Comparison of ENCODE assay signal across 11 mouse cellular contexts in genomic region chr15:42069072-42069471, GRCm38 (mm10).
DNase-seq lines count a peak whose midpoint lies in the region; ATAC-seq lines count a peak whose summit lies in the region.
"Had no signal": no experiment of that assay in that cellular context is flagged by ENCODE, and none has a peak within 500 bp of the region (broad histone marks: within the 10 kb centered on the region; RNA-seq: fewer than 3 reads in every experiment).

No protein-coding gene starts in this region.

- H3K36me3 ChIP-seq in hindbrain, embryonic 13.5 days, result no peaks in the 10 kb centered on the region
- H3K36me3 ChIP-seq in hindbrain, embryonic 12.5 days, result no peaks in the 10 kb centered on the region
- H3K36me3 ChIP-seq in midbrain, embryonic 13.5 days, result no peaks in the 10 kb centered on the region
- no peaks in the 10 kb centered on the region for H3K36me3 ChIP-seq in midbrain, embryonic 10.5 days
- H3K36me3 ChIP-seq in embryonic facial prominence, embryonic 13.5 days, result no peaks in the 10 kb centered on the region
- H3K36me3 ChIP-seq: liver, embryonic 15.5 days had no signal

- H3K9ac ChIP-seq in hindbrain, embryonic 13.5 days, result no peak overlapping the region
- H3K9ac ChIP-seq in hindbrain, embryonic 12.5 days, result no peak overlapping the region
- no peak overlapping the region for H3K9ac ChIP-seq in midbrain, embryonic 13.5 days (replicated peaks)
- H3K9ac ChIP-seq in embryonic facial prominence, embryonic 13.5 days, result no peak overlapping the region
- H3K9ac ChIP-seq: liver, embryonic 15.5 days had no signal

- H3K4me2 ChIP-seq in hindbrain, embryonic 13.5 days, result no peak overlapping the region
- H3K4me2 ChIP-seq in hindbrain, embryonic 12.5 days (replicated peaks), result no peak overlapping the region
- no peak overlapping the region for H3K4me2 ChIP-seq in midbrain, embryonic 13.5 days (replicated peaks)
- H3K4me2 ChIP-seq in embryonic facial prominence, embryonic 13.5 days, result no peak overlapping the region
- H3K4me2 ChIP-seq: liver, embryonic 15.5 days had no signal

- DNase-seq in midbrain, embryonic 10.5 days (ENCODE audit: low spot score), result no peak
- DNase-seq in retina, embryonic 14.5 days (ENCODE audit: low spot score), result peak; percentile 37
- no peak for DNase-seq in gastrocnemius, adult 18-20 months (ENCODE audit: low spot score)
- DNase-seq: heart, adult 11 months; lung, postnatal 36 days had no signal

- H3K4me3 ChIP-seq in hindbrain, embryonic 13.5 days, result no peak overlapping the region
- no peak overlapping the region for H3K4me3 ChIP-seq in hindbrain, embryonic 12.5 days
- no peak overlapping the region for H3K4me3 ChIP-seq in midbrain, embryonic 13.5 days (replicated peaks)
- H3K4me3 ChIP-seq in midbrain, embryonic 10.5 days, result no peak overlapping the region
- no peak overlapping the region for H3K4me3 ChIP-seq in embryonic facial prominence, embryonic 13.5 days
- H3K4me3 ChIP-seq: liver, embryonic 15.5 days had no signal

- H3K9me3 ChIP-seq in hindbrain, embryonic 13.5 days, result no peaks in the 10 kb centered on the region
- H3K9me3 ChIP-seq in hindbrain, embryonic 12.5 days (replicated peaks), result no peaks in the 10 kb centered on the region
- H3K9me3 ChIP-seq in midbrain, embryonic 13.5 days, result no peaks in the 10 kb centered on the region
- H3K9me3 ChIP-seq in midbrain, embryonic 10.5 days (replicated peaks), result no peaks in the 10 kb centered on the region
- H3K9me3 ChIP-seq in embryonic facial prominence, embryonic 13.5 days, result no peaks in the 10 kb centered on the region
- H3K9me3 ChIP-seq: liver, embryonic 15.5 days had no signal

- ATAC-seq in hindbrain, embryonic 13.5 days (ENCODE audit: low FRiP score), result 0 out of 2 replicates have a peak, but pooled peaks have one; percentile 61
- no peak; the same call in 1 of the 2 replicates for ATAC-seq in hindbrain, embryonic 12.5 days (ENCODE audit: low FRiP score)
- peak; percentile 62; the same call in 1 of the 2 replicates for ATAC-seq in midbrain, embryonic 13.5 days
- ATAC-seq in embryonic facial prominence, embryonic 13.5 days (ENCODE audit: insufficient number of reproducible peaks, insufficient read depth, low FRiP score, low TSS enrichment, low read depth), result no peak
- ATAC-seq: intestine, postnatal 0 days had no signal

- H3K4me1 ChIP-seq in hindbrain, embryonic 13.5 days (replicated peaks), result no peaks in the 10 kb centered on the region
- peaks cover 3% of the 10 kb centered on the region; the same call in 1 of the 2 replicates for H3K4me1 ChIP-seq in hindbrain, embryonic 12.5 days
- peaks cover 7% of the 10 kb centered on the region; the same call in 1 of the 2 replicates for H3K4me1 ChIP-seq in midbrain, embryonic 13.5 days (replicated peaks)
- H3K4me1 ChIP-seq in midbrain, embryonic 10.5 days, result peaks cover 16% of the 10 kb centered on the region
- peaks cover 17% of the 10 kb centered on the region for H3K4me1 ChIP-seq in embryonic facial prominence, embryonic 13.5 days
- H3K4me1 ChIP-seq: liver, embryonic 15.5 days had no signal

- no peak overlapping the region for H3K27ac ChIP-seq in hindbrain, embryonic 13.5 days
- H3K27ac ChIP-seq in hindbrain, embryonic 12.5 days, result no peak overlapping the region
- H3K27ac ChIP-seq in midbrain, embryonic 13.5 days, result no peak overlapping the region
- H3K27ac ChIP-seq in midbrain, embryonic 10.5 days (replicated peaks), result no peak overlapping the region
- 0 out of 2 replicates have a peak overlapping the region, but pooled peaks have one; percentile 17 for H3K27ac ChIP-seq in embryonic facial prominence, embryonic 13.5 days
- H3K27ac ChIP-seq: liver, embryonic 15.5 days had no signal

- 58% methylated on average over 3 of the region's 3 CpGs for WGBS in hindbrain, embryonic 13.5 days
- WGBS in hindbrain, embryonic 12.5 days, result 68% methylated on average over 3 of the region's 3 CpGs
- WGBS in midbrain, embryonic 13.5 days, result 62% methylated on average over 3 of the region's 3 CpGs
- 69% methylated on average over 3 of the region's 3 CpGs for WGBS in midbrain, embryonic 10.5 days
- WGBS in embryonic facial prominence, embryonic 13.5 days, result 26% methylated on average over 3 of the region's 3 CpGs

- H3K27me3 ChIP-seq in hindbrain, embryonic 13.5 days, result no peaks in the 10 kb centered on the region
- H3K27me3 ChIP-seq in hindbrain, embryonic 12.5 days, result no peaks in the 10 kb centered on the region
- no peaks in the 10 kb centered on the region for H3K27me3 ChIP-seq in midbrain, embryonic 13.5 days
- H3K27me3 ChIP-seq in midbrain, embryonic 10.5 days (ENCODE audit: low read depth, poor library complexity, severe bottlenecking), result no peaks in the 10 kb centered on the region
- peaks cover 7% of the 10 kb centered on the region for H3K27me3 ChIP-seq in embryonic facial prominence, embryonic 13.5 days
- H3K27me3 ChIP-seq: liver, embryonic 15.5 days had no signal

Comparison
In these comparisons a context has a peak if more than half of its experiments do, and no peak if none do; other contexts are left out.
1. ATAC-seq: peak in hindbrain, embryonic 13.5 days (single experiment) and midbrain, embryonic 13.5 days (single experiment); none in hindbrain, embryonic 12.5 days (single experiment) and embryonic facial prominence, embryonic 13.5 days (single experiment).